Mouse (Mus musculus): ENCODE results near the gene Hrasls5. TPM values are rescaled to one million over a fixed set of nuclear protein-coding genes. Genes with fewer than 3 reads are reported as not detected.

Gene Hrasls5
- not detected in 2 replicates for polyA plus RNA-seq (2016; fragmentation: Nextera tagmentation; extraction: Ambion mirVana)

DNA sequence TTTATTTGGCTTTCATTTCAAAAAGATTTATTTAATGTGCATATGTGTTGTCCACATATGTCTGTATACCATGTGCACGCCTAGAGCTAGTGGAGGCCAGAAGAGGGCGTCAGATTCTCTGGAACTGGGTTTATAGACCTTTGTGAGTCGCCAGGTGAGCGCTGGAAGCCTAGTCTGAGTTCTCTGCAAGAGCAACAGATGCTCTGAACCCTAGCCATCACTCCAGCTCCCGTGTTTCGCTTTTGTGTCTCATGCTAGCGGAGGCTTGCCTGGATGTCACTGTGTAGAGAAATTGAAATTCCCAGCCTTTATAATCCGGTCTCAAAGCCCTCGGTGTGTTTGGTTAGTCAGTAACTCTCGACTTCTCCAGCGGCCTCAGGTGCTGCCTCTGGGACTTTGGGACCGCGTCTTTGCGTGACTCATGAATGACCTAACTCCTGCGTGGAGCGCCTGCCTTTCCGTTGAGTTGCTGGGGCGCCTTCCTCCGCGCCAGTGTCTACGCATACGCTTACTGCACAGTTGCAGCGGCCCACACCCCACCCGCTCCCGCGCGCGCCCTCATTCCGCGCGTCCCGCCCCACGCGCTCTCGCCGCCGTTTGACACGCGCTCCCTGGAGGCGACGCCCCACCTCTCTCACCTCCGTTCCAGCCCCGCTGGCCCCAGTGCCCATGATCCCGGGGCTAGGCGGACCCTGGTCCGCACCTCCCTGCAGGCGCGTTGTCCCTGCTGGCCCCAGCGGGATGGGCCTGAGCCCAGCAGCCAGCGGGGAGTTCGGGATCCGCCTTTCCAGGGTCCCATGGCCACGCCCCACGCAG is at the start of gene Hrasls5:
TSS of gene Hrasls5 (plus strand) at position 600 of the 816 bp plus-strand sequence.
- WGBS, result 4% methylated on average over 54 of the region's 54 CpGs
- Histone ChIP-seq H3K4me3 (peak within 1 kb of the TSS; percentile 54), H3K27me3 (ENCODE audit: low read depth, poor library complexity, severe bottlenecking) (peaks cover 48% of the 10 kb centered on the region), H3K36me3 (no peaks in the 10 kb centered on the region), H3K4me1 (peaks cover 15% of the 10 kb centered on the region), H3K9me3 (replicated peaks) (no peaks in the 10 kb centered on the region), H3K27ac (replicated peaks) (no peak within 1 kb of the TSS; the same call in 1 of the 2 replicates)
- peak; percentile 32 for DNase-seq (ENCODE audit: low spot score)

DNA sequence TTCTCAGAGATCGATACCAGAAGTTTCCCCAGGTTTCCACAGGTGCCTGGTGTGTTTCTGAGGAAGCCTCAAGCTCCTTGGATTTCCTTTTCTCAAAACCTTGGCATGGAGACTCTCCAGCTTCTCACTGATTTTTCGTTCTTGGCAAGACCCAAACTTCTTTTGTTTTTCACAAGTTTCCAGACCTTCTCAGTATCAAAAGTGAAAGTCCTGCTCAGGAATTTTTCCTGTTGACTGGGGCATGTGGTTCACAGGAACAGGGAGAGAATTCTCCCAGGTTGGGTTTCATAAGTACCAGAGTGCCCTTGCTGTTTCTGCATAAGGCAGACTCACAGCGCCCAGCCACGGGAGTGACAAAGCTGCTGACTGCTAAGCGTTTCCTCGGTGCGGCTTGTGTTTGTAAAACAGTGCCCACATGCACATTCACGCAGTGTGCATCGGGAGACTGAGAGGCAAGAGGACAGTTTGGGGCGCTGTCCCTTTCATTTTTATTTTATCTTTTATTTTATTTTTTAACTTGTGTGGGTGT is 49.7 kb upstream of the Hrasls5 start:
- H3K27me3 ChIP-seq (ENCODE audit: low read depth, poor library complexity, severe bottlenecking), result peaks cover 17% of the 10 kb centered on the region
- no peak for DNase-seq (ENCODE audit: low spot score)
- H3K4me1 ChIP-seq, result peaks cover 11% of the 10 kb centered on the region
- H3K36me3 ChIP-seq, result no peaks in the 10 kb centered on the region
- H3K4me3 ChIP-seq, result no peak overlapping the region
- WGBS, result 87% methylated on average over 10 of the region's 10 CpGs
- H3K9me3 ChIP-seq (replicated peaks), result no peaks in the 10 kb centered on the region
- no peak overlapping the region for H3K27ac ChIP-seq (replicated peaks)

DNA sequence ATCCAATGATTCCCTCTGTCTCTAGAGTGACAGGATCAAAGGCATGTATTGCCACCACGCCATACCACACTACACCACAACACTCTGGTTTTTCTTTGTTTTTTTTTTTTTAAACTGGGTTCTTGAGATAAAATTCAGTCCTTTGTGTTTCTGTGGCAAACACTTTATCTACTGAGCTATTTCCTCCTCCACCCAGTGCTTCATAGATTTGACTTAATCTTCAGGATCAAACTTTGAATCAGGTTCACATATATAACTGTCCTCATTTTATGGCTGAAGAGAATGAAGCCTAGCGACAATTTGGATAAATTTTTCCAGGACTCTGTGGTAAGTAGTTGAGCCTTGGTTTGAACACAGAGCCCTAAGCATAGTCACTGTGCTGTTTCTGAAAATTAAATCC is 48.7 kb upstream of the Hrasls5 start:
- Histone ChIP-seq H3K27ac (replicated peaks) (no peak overlapping the region), H3K9me3 (replicated peaks) (no peaks in the 10 kb centered on the region), H3K27me3 (ENCODE audit: low read depth, poor library complexity, severe bottlenecking) (peaks cover 7% of the 10 kb centered on the region; the same call in 1 of the 2 replicates), H3K4me1 (peaks cover 12% of the 10 kb centered on the region; the same call in 1 of the 2 replicates), H3K36me3 (no peaks in the 10 kb centered on the region), H3K4me3 (no peak overlapping the region)
- WGBS, result 88% methylated on average over 2 of the region's 2 CpGs
- no peak for DNase-seq (ENCODE audit: low spot score)

DNA sequence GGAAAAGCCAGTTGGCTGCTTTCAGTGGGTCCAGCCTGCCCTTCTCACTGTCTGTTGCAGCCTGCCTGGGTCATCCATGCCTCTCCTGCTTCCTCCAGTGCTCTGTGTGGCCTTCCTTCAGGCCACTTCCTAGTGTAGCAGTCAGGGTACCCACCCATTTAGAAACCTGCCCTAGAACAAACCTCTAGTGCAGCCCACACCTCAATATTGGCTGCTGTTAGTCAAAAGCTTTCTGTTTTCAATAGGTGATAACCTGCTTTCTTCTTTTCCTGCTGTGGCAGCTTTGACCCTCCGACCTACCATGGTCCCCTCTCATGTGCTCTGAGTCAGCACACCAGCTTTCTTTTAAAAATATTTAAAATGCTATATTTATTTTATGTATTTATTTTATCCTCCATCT is 47.9 kb upstream of the Hrasls5 start:
- no peaks in the 10 kb centered on the region for H3K27me3 ChIP-seq (ENCODE audit: low read depth, poor library complexity, severe bottlenecking)
- no peak for DNase-seq (ENCODE audit: low spot score)
- H3K4me3 ChIP-seq, result no peak overlapping the region
- peaks cover 12% of the 10 kb centered on the region; the same call in 1 of the 2 replicates for H3K4me1 ChIP-seq
- H3K36me3 ChIP-seq, result no peaks in the 10 kb centered on the region
- WGBS, result 83% methylated on average over 1 of the region's 1 CpGs
- no peak overlapping the region for H3K27ac ChIP-seq (replicated peaks)
- no peaks in the 10 kb centered on the region for H3K9me3 ChIP-seq (replicated peaks)

- Histone ChIP-seq H3K9me3 (replicated peaks) (no peaks in the 10 kb centered on the region), H3K27ac (replicated peaks) (no peak overlapping the region)
Observed at GRCm38 (mm10) chr19:7566826-7567225, 45.5 kb upstream of the Hrasls5 start.

DNA sequence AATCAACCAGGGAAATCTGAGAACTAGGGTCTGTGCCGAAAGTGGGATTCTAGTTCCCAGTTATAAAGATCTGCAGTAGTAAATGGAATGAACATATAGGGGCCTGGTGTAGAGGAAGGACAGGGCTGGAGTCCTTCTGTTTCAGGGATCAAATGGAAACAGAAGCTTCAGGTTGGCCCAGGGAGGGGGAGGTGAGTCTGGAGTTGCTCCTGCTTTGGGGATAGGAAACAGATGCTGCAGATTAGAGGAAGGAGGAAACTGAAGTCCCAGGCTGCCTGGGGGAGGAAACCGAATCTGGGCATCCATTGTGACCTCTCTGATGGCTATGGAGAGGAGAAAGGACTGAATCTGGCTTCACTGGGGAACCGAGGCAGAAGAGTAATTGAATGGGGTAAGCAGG is 44.0 kb upstream of the Hrasls5 start:
- H3K27ac ChIP-seq (replicated peaks), result no peak overlapping the region
- 51% methylated on average over 3 of the region's 3 CpGs for WGBS
- no peaks in the 10 kb centered on the region for H3K36me3 ChIP-seq
- no peak overlapping the region for H3K4me3 ChIP-seq
- no peaks in the 10 kb centered on the region for H3K9me3 ChIP-seq (replicated peaks)
- peaks cover 12% of the 10 kb centered on the region; the same call in 1 of the 2 replicates for H3K4me1 ChIP-seq
- no peak for DNase-seq (ENCODE audit: low spot score)
- no peaks in the 10 kb centered on the region for H3K27me3 ChIP-seq (ENCODE audit: low read depth, poor library complexity, severe bottlenecking)

More at GRCm38 (mm10) chr19:7566826-7567225, 45.5 kb upstream of the Hrasls5 start:
- 76% methylated on average over 3 of the region's 3 CpGs for WGBS
- no peak overlapping the region for H3K4me3 ChIP-seq
- H3K36me3 ChIP-seq, result no peaks in the 10 kb centered on the region
- DNase-seq (ENCODE audit: low spot score), result no peak
- no peaks in the 10 kb centered on the region for H3K27me3 ChIP-seq (ENCODE audit: low read depth, poor library complexity, severe bottlenecking)
- H3K4me1 ChIP-seq, result peaks cover 12% of the 10 kb centered on the region; the same call in 1 of the 2 replicates

- Histone ChIP-seq H3K9me3 (replicated peaks) (no peaks in the 10 kb centered on the region), H3K4me3 (no peak overlapping the region), H3K4me1 (peaks cover 12% of the 10 kb centered on the region; the same call in 1 of the 2 replicates), H3K27me3 (ENCODE audit: low read depth, poor library complexity, severe bottlenecking) (no peaks in the 10 kb centered on the region), H3K36me3 (no peaks in the 10 kb centered on the region), H3K27ac (replicated peaks) (no peak overlapping the region)
- no peak for DNase-seq (ENCODE audit: low spot score)
- WGBS, result 91% methylated on average over 5 of the region's 5 CpGs
Observed at GRCm38 (mm10) chr19:7569650-7570049, 42.7 kb upstream of the Hrasls5 start.

DNA sequence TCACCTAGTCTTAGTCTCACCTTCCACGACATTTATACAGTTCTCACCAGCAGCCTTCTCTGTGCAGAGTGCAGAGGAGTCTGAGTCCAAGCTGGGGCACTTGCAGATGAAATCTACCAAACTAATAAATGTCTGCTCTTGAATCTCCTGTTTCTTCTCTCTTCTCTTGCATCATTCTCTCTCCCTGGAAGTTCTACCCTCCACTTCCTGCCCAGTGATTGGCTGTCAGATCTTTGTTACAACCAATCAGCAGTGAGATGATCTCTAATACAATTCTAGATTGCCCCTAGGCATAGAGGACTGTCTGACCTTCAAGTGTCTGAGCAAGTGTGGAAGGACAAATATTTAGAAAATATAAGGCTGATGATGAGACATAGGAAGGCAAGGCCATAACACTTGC is 36.2 kb upstream of the Hrasls5 start:
- H3K9me3 ChIP-seq (replicated peaks), result no peaks in the 10 kb centered on the region
- H3K4me3 ChIP-seq, result no peak overlapping the region
- H3K4me1 ChIP-seq, result no peaks in the 10 kb centered on the region
- H3K27me3 ChIP-seq (ENCODE audit: low read depth, poor library complexity, severe bottlenecking), result no peaks in the 10 kb centered on the region
- no peak overlapping the region for H3K27ac ChIP-seq (replicated peaks)
- WGBS, result 78% methylated on average over 1 of the region's 1 CpGs
- H3K36me3 ChIP-seq, result no peaks in the 10 kb centered on the region
- DNase-seq (ENCODE audit: low spot score), result no peak

- Histone ChIP-seq H3K36me3 (no peaks in the 10 kb centered on the region), H3K4me3 (no peak overlapping the region), H3K9me3 (replicated peaks) (no peaks in the 10 kb centered on the region), H3K27me3 (ENCODE audit: low read depth, poor library complexity, severe bottlenecking) (no peaks in the 10 kb centered on the region), H3K4me1 (no peaks in the 10 kb centered on the region), H3K27ac (replicated peaks) (no peak overlapping the region)
- no peak for DNase-seq (ENCODE audit: low spot score)
- WGBS, result 87% methylated on average over 3 of the region's 3 CpGs
Observed at GRCm38 (mm10) chr19:7577710-7578109, 34.6 kb upstream of the Hrasls5 start.

DNA sequence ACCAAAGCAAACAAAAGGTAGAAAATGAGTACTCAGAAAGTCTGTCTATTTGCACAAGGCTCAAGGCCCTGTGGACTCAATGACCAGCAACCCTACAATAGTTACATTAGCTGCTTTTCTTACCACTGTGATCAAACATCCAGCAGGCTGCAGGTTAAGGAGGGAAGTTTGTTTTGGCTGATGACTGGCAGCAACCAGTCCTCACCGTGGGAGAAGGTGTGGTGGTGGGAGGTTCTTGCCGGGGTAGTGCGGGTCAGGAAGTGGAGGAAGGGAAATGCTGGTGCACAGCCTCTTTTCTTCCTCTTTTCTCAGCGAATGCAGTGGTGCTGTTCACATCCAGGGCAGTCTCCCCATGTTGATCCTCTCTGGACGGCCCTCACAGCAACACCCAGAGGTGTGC is 31.3 kb upstream of the Hrasls5 start:
- no peaks in the 10 kb centered on the region for H3K36me3 ChIP-seq
- no peak overlapping the region for H3K27ac ChIP-seq (replicated peaks)
- DNase-seq (ENCODE audit: low spot score), result no peak
- H3K4me1 ChIP-seq, result no peaks in the 10 kb centered on the region
- H3K4me3 ChIP-seq, result no peak overlapping the region
- WGBS, result 79% methylated on average over 5 of the region's 5 CpGs
- H3K27me3 ChIP-seq (ENCODE audit: low read depth, poor library complexity, severe bottlenecking), result no peaks in the 10 kb centered on the region
- H3K9me3 ChIP-seq (replicated peaks), result no peaks in the 10 kb centered on the region

- Histone ChIP-seq H3K27me3 (ENCODE audit: low read depth, poor library complexity, severe bottlenecking) (no peaks in the 10 kb centered on the region), H3K4me3 (no peak overlapping the region), H3K27ac (replicated peaks) (no peak overlapping the region), H3K36me3 (no peaks in the 10 kb centered on the region), H3K4me1 (no peaks in the 10 kb centered on the region), H3K9me3 (replicated peaks) (no peaks in the 10 kb centered on the region)
- DNase-seq (ENCODE audit: low spot score), result no peak
- WGBS, result 70% methylated on average over 7 of the region's 7 CpGs
Observed at GRCm38 (mm10) chr19:7583101-7583500, 29.2 kb upstream of the Hrasls5 start.

GRCm38 (mm10) chr19:7583599-7583998 is 28.7 kb upstream of the Hrasls5 start:
- H3K4me3 ChIP-seq, result no peak overlapping the region
- H3K27ac ChIP-seq (replicated peaks), result no peak overlapping the region
- no peaks in the 10 kb centered on the region for H3K4me1 ChIP-seq
- no peaks in the 10 kb centered on the region for H3K36me3 ChIP-seq
- no peaks in the 10 kb centered on the region; the same call in 1 of the 2 replicates for H3K9me3 ChIP-seq (replicated peaks)
- H3K27me3 ChIP-seq (ENCODE audit: low read depth, poor library complexity, severe bottlenecking), result no peaks in the 10 kb centered on the region
- 82% methylated on average over 3 of the region's 3 CpGs for WGBS
- no peak for DNase-seq (ENCODE audit: low spot score)

- WGBS, result 87% methylated on average over 8 of the region's 8 CpGs
- no peak overlapping the region for H3K27ac ChIP-seq (replicated peaks)
- H3K4me3 ChIP-seq, result no peak overlapping the region
- H3K4me1 ChIP-seq, result no peaks in the 10 kb centered on the region
- H3K9me3 ChIP-seq (replicated peaks), result no peaks in the 10 kb centered on the region; the same call in 1 of the 2 replicates
- no peak for DNase-seq (ENCODE audit: low spot score)
- H3K36me3 ChIP-seq, result no peaks in the 10 kb centered on the region
- no peaks in the 10 kb centered on the region for H3K27me3 ChIP-seq (ENCODE audit: low read depth, poor library complexity, severe bottlenecking)
Observed at GRCm38 (mm10) chr19:7585279-7585678, 27.1 kb upstream of the Hrasls5 start.
